Mouse (Mus musculus) ovary, postnatal 36 days (tissue): ENCODE data around the gene Limch1.

Experiments used
- DNase-seq: peaks from one replicate; pipeline ENCODE4 v3.0.0; 2022; ENCODE audit warnings: low spot score, mixed read lengths

Limch1 gene

DNA sequence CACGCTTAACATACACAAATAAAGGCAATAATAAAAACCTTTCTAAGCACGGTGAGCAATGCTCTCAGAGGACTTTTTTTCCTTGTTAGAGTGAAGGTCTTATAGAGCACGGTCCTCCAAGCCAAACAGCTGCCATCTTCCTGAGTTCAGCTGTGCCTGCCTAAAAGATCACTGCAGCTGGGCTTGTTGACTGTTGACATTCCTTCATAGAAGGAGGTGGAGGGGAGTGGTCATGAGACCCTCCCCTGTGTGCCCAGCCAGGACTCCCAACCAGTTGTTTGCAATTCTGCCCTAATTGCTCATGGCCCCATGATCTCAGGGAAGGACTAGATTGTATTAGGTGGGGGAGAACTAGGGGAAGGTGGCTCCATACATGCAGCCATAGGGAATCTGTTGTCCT, 189.0 kb downstream of the Limch1 start:
- no peak for DNase-seq

DNA sequence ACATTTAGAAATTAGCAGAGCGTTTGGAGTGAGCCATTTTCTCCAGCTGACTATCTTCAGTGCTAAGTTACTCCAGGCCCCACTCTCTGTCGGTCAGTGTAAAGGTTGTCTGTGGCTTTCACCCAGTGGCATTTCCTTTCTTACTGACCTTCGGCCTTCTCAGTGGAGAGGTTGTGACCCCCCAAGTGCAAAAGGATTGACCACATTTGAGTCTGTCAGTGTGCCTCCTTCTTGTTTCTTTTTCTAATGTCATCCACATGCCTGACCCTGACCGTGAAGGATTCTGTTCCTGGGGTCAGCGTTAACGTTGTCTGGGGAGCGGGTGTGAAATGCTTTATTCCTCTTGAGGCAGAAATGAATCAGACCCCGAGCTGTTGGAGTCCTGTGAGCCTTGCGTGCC, 191.7 kb downstream of the Limch1 start:
- no peak for DNase-seq

DNA sequence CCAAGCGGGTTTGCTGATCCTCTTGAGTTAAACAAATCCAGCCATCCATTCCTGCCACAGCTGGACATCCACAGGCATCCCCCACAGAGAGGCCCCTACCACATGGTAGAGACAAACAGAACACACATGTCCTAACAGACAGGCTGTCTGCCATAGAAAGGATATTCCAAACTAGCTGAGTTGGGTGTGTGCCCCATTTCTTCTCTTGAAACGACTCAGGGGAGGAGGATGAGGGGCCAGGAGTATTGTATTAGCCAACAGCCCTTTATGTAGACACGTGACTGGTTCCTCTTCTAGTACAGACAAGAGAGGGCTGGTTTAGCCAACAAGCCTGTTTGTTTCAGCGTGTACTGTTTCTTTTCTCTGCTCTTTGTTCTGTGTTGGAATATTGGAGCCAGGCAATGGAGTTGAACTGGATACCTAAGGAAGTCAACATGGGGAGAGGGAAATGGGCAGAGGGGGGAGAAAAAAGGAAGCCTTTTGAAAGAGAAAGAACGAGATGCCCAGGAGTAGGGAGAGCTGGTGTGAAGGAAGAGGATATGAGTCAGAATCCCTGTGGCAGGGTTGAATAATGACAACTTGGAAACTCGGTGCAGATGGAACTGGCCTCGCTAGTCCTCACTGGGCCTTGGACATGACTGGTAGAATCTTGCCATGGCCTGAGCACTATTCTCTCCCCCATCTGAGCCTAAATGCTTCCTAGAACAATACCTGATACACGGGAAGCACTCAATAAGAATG, 196.3 kb downstream of the Limch1 start:
- no peak for DNase-seq

DNA sequence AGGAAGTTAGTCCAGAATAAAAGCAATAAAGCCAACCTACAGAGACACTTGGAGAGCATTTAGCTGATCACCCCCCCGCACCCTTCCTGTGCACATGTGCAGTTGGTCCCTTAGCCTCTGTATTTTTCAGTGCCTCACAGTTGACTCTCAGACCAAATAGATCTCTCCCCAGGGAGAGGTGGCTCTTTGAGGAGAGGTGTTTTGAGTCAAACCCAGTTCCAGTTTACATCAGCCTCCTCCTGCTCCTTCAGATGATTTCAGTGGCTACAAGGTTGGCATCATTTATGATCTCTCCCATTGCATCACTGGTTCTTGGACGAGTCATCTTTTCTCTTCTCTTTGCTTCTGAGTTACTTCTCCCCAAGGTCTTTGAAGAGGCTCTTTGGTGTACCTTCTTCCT, 197.3 kb downstream of the Limch1 start:
- no peak for DNase-seq

DNA sequence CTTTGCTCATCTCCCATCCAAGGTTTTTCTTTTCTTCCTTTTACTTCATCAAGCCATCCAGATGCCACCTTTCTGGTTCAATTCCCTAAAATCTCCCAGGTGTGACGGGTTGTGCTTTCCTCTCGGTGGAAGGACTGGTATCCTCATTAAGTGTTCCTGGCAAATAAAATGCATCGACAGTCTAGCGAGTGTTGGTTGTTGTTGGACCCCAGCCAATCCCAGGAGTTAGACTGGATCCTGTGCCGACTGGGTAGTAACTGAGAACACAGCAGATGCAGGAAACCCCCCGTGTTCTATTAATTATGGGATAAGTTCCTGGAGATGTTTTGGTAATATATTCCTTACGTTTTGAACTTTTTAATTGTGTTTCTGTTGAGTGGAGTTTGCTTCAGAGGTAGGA, 197.9 kb downstream of the Limch1 start:
- DNase-seq, result no peak

DNA sequence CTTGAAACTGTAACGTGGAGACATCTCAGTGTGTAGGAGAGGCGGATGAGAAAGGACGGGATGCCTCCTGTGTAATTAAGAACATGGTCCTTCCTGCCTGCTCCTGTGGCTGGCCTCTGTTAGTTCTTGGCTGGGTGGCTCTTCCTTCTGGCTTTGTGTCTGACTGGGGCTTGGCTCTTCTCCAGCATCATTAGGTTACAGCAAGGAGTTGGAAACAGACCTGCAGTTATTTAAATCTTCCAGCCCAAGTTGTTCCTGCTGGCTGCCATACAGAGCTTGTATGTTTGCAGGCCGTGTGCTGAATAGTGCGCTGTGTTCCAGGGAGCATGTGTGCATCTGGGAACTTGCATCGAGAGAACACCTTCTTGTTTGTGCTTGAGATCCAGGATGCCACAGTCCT, 202.3 kb downstream of the Limch1 start:
- DNase-seq, result peak; percentile 6

DNA sequence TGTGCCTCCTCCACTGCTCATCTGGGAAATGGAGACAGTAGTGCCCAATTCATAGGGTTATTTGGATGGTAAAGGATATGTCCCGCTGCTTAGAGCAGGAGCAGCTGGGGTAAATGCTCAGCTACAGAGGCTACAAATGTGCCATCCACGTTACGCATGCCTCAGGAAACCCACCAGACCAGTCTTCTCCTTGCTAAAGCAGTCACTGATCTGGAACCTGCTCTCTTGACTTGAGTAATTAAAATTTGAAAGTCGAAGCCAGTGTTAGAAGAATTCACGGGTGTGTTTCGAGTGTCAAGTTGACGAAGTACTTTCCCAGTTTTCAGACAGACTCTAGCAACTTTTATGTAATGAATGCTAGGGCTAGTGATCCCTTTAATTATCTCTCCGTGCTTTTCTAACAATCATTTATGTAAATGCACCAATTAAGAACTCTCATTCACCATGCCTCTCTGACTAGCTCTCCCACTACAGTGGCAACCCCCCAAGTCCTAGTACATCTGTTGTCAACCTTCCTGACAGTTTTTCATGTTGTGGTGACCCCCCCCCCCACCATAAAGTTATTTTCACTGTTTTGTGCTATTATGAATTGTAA, 203.6 kb downstream of the Limch1 start:
- no peak for DNase-seq

DNA sequence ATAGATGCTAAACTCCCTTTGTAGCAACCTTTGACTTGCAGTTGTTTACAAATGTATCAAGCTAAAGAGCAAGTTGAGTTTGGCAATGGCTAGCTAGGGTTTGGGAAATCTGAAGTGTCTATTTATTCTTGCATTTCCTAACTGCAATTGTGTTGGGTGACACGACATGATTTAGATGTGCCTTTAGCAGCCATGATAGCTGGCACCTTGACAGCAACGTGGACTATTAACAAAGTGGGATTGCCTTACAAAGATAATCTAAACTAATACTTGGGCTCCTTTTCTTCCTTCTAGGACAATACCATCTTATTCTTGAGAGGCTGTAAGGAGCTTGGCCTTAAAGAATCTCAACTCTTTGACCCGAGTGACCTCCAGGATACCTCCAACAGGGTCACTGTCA, 207.7 kb downstream of the Limch1 start:
- no peak for DNase-seq

DNA sequence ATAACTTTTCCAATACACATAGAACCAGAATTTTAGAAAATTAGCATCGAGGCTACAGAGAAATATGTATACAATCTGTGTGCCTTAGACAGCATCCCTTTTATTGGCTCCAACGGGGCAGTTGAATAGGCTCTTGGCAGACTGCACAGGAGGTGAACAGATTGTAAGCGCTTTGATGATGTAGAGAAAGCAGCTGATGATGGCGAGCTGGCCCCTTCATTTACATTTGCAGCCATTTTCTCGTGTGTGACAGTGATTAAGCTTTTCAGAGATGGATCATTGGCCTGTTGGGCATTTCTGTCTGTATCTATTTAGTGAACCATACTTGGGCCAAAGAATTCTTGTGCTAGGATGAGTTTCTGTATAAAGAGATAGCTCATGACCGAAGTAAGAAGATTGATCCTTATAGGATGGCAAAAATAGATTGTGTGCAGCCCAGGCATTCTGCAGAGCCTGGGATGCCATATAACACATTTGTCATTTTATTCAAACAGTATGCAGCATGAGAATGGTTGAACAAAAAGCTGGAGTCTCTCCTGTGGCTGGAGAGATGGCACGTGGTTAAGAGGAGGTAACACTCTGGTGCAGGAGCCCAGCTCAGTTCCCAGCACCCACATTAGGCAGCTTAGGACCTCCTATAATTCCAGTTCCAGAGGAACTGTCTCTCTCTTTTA, 208.5 kb downstream of the Limch1 start:
- DNase-seq, result no peak

DNA sequence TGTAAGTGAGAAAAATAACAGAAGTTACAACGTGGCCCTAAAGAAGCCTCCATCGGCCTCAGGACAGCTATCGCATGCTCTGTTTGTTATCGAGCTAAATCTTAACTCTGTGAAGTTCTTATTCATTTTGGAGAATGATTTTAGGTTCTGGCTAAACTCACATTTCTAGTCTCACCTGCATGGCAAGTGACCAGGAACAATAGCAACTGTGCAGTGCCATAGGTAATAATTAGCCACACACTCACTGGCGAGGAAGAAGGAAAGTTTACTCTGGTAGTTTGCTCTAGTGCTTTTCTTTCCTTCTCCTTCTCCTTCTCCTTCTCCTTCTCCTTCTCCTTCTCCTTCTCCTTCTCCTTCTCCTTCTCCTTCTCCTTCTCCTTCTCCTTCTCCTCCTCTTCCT, 209.6 kb downstream of the Limch1 start:
- DNase-seq, result no peak

DNA sequence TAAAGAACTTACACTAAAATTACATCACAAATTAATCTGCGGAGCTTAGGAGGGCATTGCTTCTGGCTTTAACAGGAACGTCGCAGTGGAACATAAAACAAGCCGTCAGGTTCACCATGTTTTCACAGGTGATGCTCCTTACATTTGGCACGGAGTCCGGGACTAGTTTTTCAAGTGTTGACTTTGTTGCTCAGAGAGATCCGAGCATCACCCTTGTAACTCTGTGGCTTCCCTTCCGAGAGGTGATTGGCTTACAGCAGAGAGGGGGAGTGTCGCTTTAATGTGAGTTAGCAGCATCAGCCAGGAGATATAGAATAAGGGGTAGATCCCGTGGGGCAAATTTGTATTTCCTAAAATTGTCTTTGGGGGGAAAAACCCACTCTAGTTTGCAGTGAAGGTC, 212.0 kb downstream of the Limch1 start:
- DNase-seq, result no peak

DNA sequence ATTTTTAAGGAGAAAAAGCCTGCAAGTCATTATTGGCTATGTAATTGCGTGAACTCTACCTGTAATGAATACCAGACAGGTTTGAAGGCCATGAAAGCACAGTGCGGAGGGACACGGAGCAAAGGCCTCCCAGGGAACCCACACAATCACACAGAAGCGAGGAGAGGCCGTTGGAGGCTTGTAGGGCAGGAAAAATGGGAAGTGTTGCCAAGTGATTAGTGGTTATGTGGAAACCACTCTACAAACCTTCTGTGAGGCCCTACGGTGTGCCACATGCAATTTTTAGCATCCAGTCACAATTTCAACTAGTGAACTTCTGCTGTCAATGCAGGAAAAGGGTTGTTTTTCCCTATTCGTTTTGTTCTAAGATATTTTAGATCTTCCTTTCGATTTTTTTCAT, 212.5 kb downstream of the Limch1 start:
- DNase-seq, result no peak

DNA sequence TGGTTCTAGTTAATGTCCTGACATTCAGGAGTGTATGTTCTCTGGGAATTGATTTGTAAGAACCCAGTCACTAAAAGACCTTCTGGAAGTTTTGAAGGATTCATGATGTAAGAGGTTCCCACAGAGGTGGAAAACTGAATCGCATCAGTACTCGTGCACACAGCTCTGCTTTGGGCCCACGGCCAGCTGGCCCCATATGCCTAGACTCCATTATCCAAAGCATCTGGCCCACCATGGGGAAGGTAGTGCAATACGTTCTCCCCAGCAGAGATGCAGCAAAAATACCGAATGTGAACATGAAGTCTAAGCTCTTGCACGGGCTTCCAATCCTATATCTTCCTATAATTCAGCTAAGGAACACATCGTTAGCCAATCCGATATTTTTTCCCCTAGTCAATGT, 214.3 kb downstream of the Limch1 start:
- no peak for DNase-seq

DNA sequence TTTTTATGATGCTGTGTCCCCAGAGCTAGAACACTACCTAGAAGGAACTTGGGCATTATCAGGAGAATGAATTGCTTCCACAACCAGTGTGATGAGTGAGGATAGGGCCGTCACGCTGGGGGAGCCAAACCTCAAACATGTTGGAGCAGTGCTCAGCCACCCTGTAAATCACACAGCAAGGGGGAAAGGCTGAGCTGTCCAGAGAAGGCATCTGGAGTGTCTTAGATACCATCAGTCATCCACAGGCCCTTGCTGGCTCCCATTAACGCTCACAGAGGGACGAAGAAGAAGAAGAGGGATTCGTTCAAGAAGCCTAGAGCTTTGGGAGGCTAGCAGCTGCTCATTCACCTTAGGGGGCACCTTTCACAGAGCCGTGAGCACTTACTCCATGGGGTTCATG, 219.8 kb downstream of the Limch1 start:
- DNase-seq, result no peak

DNA sequence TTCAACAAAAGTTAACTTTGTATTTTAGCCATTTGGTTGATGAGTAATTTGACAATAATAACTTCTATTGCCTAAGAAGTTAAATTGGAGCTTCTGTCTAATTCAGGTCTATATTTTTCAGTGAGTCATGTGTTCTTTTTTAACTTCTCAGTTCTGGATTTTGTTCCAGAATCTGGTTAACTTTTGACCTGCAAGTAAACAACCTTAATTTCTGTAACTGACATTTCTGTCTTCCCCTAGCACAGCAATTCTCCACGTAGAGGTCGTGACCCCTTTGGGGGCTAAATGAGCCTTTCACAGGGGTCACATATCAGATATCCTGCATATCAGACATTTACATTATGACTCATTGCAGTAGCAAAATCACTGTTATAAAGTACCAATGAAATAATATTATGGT, 221.5 kb downstream of the Limch1 start:
- DNase-seq, result no peak

DNA sequence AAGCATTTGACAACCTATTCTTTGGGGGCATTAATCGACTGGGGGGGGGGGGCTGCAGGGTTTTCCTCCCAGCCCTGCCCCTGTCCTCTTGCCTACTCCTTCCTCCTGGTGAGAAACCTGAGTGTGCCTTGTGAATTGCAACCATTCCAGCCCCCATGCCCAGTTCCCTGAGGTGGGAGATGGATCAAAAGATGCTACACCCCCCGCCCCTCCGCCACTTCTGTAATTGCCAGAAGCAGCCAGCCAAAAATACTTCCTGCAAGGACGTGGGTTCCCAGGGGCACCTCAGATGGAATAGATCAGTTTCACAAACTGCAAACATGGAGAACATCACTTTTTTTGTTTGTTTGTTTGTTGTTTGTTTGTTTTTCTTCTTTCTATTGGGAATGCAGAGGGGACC, 222.0 kb downstream of the Limch1 start:
- no peak for DNase-seq

DNA sequence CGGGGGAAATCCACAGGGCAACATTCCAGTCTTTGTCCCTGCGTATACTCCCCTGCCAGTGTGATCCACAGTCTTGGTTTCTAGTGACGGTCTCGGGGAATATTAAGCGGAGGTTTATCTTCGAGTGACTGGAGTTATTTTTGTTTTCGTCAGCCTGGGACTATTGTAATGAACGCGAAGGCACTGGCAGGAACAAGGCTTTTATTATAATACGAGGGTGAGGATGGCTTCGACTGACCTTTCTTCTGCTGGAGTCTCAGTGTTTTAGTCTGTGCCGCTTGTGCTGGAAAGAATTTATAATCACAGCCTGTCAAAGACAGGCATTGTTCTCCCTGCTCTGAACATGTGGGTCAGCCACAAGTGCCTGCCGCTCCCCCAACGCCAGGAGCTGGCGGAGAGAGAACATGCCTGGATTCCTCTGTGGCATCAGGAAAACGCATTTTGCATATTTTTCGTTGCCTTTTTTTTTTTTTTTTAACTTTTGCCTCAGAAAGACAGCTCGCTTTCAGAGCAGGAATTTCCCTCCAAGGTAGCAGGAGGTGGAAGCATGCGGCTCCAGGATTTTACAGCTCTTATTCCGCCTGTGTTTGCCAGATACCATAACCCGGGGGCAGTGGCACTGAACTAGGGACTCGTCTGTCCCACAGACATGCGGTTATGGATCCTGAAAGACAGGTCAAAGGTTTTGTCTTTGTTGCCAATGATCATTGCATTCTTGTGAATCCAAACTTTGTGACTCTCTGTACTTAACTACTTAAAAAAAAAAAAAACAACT, 222.6 kb downstream of the Limch1 start:
- DNase-seq, result no peak

DNA sequence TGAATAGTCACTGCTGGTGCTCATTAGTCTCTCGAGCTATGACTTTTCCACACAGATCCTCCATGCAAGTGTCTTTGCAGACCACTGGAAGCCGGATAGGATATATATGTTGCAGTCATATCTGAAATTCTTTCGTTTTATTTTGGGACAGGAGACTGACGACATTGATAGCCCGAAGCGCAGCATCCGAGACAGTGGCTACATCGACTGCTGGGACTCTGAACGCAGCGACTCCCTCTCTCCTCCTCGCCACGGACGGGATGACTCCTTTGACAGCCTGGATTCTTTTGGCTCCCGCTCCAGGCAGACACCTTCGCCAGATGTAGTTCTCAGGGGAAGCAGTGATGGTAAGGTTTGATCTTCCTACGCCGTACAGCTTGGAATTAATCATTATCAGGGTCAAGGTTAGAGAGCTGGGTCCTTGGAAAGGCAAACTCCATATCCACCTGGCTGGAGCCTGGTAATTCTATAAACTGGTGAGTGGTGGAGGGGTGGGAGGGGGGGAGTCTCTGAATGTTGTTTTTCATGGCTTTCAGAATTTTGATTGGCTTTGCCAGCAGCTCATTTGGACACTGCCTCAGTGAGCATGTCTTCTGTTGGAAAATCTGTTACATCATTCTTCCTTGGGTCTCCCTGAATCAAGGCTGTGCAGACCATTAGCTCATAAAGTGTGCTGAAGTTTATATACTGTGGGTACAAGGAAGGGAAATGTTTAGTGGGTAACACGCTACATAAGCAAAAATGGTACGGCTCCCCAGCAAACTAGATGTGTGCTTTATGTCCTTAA, 223.5 kb downstream of the Limch1 start:
- DNase-seq, result no peak

DNA sequence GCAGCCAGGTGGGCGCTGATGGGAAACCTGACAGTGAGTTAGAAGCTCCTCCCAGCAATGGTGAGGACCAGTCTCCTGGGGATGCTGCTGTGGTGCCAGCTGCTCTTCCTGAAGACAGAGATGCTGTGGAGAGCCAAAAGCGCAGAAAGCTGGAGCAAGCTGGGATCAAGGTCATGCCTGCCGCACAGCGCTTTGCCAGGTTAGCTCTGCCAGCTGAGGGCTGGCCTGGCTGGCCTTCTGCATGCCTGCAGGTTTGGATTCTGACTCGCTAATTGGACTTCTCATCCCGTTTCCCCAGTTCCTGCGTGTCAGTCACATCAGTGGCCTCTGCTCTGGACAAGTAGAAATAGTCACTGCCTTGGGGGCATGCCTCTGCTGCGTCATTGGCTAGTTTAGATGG, 230.0 kb downstream of the Limch1 start:
- no peak for DNase-seq

DNA sequence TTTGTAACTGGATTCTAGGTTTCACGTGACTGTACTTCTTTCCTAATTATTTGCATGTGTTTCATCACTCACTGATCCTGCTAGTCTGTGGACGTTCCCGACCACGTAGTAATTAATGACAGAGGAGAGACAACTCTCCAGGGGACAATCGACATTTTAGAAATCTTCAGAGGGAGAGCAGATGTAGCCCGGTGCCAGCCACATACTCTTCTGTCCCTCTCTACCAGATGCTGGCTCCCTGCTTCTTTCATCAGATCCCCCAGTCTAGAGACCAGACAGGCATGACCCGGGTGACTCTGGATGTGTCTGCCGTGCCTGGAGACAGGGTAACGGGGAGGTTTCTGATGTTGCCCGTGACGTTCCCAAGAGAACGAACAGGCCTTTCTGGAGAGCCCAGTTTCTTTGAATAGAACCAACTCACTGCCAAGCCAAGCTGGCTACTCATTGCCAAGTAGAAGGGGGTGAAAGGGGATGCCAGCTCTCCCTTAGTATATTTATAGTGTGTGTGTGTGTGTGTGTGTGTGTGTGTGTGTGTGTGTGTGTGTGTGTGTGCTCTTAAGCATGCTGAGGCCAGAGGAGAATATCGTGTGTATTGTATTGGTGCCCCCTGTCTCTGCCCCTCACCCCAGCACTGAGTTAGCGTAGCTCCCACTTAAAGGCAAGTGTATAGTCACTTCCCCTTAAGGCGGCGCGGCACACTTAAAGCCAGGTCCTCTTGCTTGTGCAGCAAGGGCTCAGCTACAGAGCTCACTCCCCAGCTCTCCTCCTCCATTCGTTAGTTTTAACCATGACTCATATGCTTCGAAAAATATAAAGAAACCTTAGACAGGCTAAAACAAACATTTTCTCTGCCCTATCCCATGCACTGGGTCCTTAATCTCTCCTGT, 233.9 kb downstream of the Limch1 start:
- DNase-seq, result no peak

DNA sequence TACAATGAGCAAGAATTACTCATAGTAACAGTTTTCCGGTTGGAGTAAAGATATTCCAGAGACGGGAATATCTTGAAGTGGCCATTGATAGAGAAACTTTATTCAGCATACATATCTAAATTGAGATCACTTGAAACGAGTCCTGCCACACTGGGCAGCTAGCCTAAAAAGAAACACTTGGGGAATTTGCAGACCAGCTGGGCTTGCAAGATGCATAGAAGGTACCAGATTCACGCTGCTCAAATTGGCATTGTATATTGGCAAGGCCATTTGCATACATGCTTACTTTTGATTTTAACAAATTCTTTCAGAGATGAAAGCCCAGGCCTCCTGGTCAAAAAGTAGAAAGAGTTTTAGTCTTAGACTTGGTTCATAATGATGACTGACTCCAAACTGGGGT, 235.2 kb downstream of the Limch1 start:
- no peak for DNase-seq
